17 mouse cellular contexts compared by ENCODE assay signal in the genomic region with DNA sequence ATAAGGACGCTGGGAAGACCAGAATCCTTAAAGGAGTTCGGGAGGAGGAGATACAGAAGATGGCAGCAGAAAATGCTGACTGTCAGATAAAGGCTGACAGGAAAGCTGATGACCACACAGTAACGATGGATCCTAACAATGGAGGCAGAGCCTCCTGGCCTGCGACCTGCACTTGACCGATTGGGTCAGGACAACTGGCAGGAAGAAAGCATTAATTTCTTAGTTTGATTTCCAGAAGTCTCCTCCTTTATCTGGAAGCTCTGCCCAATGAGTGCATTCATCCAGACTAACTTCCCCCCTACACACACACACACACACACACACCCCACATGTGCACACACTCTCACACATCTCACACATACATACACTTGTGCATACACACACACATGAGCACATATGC.
DNase-seq lines count a peak whose midpoint lies in the region; ATAC-seq and TF ChIP-seq lines count a peak whose summit lies in the region.
"Had no signal": no experiment of that assay in that cellular context is flagged by ENCODE, and none has a peak within 500 bp of the region (broad histone marks: within the 10 kb centered on the region; RNA-seq: fewer than 3 reads in every experiment).

No protein-coding gene starts in this region.

- WGBS in heart, embryonic 10.5 days: 38% methylated on average over 5 of the region's 5 CpGs
- 32% methylated on average over 5 of the region's 5 CpGs for WGBS in heart, embryonic 12.5 days
- WGBS in midbrain, embryonic 13.5 days: 22% methylated on average over 5 of the region's 5 CpGs
- WGBS in midbrain, embryonic 15.5 days: 23% methylated on average over 5 of the region's 5 CpGs
- 9% methylated on average over 5 of the region's 5 CpGs for WGBS in liver, embryonic 12.5 days (ENCODE audit: insufficient replicate concordance)
- WGBS in small intestine, adult 2 months: 28% methylated on average over 5 of the region's 5 CpGs
- 38% methylated on average over 5 of the region's 5 CpGs for WGBS in kidney, adult 2 months

- H3K27me3 ChIP-seq in heart, embryonic 10.5 days (ENCODE audit: insufficient read depth, poor library complexity, severe bottlenecking): no peaks in the 10 kb centered on the region
- no peaks in the 10 kb centered on the region for H3K27me3 ChIP-seq in heart, embryonic 12.5 days (replicated peaks)
- H3K27me3 ChIP-seq in midbrain, embryonic 13.5 days: no peaks in the 10 kb centered on the region
- no peaks in the 10 kb centered on the region for H3K27me3 ChIP-seq in midbrain, embryonic 15.5 days (replicated peaks)
- no peaks in the 10 kb centered on the region for H3K27me3 ChIP-seq in liver, embryonic 12.5 days (replicated peaks)
- no peaks in the 10 kb centered on the region for H3K27me3 ChIP-seq in small intestine, adult 2 months (ENCODE audit: control insufficient read depth, insufficient read depth, low read length)
- H3K27me3 ChIP-seq in kidney, adult 2 months (replicated peaks; ENCODE audit: control insufficient read depth, insufficient read depth, low read length): no peaks in the 10 kb centered on the region
- H3K27me3 ChIP-seq: kidney, embryonic 15.5 days; limb, embryonic 13.5 days had no signal

- ATAC-seq in heart, embryonic 12.5 days (ENCODE audit: insufficient number of reproducible peaks, low FRiP score): no peak
- peak; percentile 39 for ATAC-seq in midbrain, embryonic 13.5 days
- ATAC-seq in midbrain, embryonic 15.5 days (replicated peaks): no peak; the same call in 1 of the 2 replicates
- ATAC-seq in liver, embryonic 12.5 days: no peak
- ATAC-seq: forebrain, embryonic 16.5 days; hindbrain, embryonic 16.5 days had no signal

- H3K4me1 ChIP-seq in heart, embryonic 10.5 days: peaks cover 47% of the 10 kb centered on the region
- peaks cover 43% of the 10 kb centered on the region for H3K4me1 ChIP-seq in heart, embryonic 12.5 days (replicated peaks)
- peaks cover 27% of the 10 kb centered on the region for H3K4me1 ChIP-seq in midbrain, embryonic 13.5 days (replicated peaks)
- H3K4me1 ChIP-seq in midbrain, embryonic 15.5 days: peaks cover 8% of the 10 kb centered on the region
- H3K4me1 ChIP-seq in liver, embryonic 12.5 days: peaks cover 31% of the 10 kb centered on the region
- peaks cover 51% of the 10 kb centered on the region; the same call in 1 of the 2 replicates for H3K4me1 ChIP-seq in small intestine, adult 2 months (ENCODE audit: control insufficient read depth, insufficient read depth, insufficient read length, low read length)
- H3K4me1 ChIP-seq in kidney, adult 2 months (ENCODE audit: control insufficient read depth, insufficient read depth, low read length): peaks cover 39% of the 10 kb centered on the region

- no peak overlapping the region for H3K4me3 ChIP-seq in heart, embryonic 10.5 days
- H3K4me3 ChIP-seq in heart, embryonic 12.5 days: no peak overlapping the region
- no peak overlapping the region for H3K4me3 ChIP-seq in midbrain, embryonic 13.5 days (replicated peaks)
- no peak overlapping the region for H3K4me3 ChIP-seq in midbrain, embryonic 15.5 days
- H3K4me3 ChIP-seq in liver, embryonic 12.5 days: no peak overlapping the region; the same call in 1 of the 2 replicates
- no peak overlapping the region for H3K4me3 ChIP-seq in small intestine, adult 2 months (ENCODE audit: low read depth, low read length)
- no peak overlapping the region for H3K4me3 ChIP-seq in kidney, adult 2 months (ENCODE audit: insufficient read depth, low read depth, low read length)
- H3K4me3 ChIP-seq: kidney, embryonic 15.5 days; left cerebral cortex, adult 2 months; limb, embryonic 13.5 days had no signal

- H3K9me3 ChIP-seq in heart, embryonic 10.5 days: no peaks in the 10 kb centered on the region
- no peaks in the 10 kb centered on the region for H3K9me3 ChIP-seq in heart, embryonic 12.5 days (replicated peaks)
- H3K9me3 ChIP-seq in midbrain, embryonic 13.5 days: no peaks in the 10 kb centered on the region
- no peaks in the 10 kb centered on the region for H3K9me3 ChIP-seq in midbrain, embryonic 15.5 days
- no peaks in the 10 kb centered on the region for H3K9me3 ChIP-seq in liver, embryonic 12.5 days (replicated peaks)
- H3K9me3 ChIP-seq: kidney, embryonic 15.5 days; limb, embryonic 13.5 days had no signal

- TF ChIP-seq POLR2A in small intestine, adult 2 months (IDR thresholded peaks at IDR 0.05; ENCODE audit: low read depth, low read length): no peak
- no peak for TF ChIP-seq POLR2A in kidney, adult 2 months (IDR thresholded peaks at IDR 0.05; ENCODE audit: low read depth, low read length)

- no peak overlapping the region for H3K4me2 ChIP-seq in heart, embryonic 12.5 days
- no peak overlapping the region for H3K4me2 ChIP-seq in midbrain, embryonic 13.5 days (replicated peaks)
- no peak overlapping the region for H3K4me2 ChIP-seq in midbrain, embryonic 15.5 days
- H3K4me2 ChIP-seq in liver, embryonic 12.5 days: peak overlapping the region; percentile 19
- H3K4me2 ChIP-seq: kidney, embryonic 15.5 days; limb, embryonic 13.5 days had no signal

- no peak overlapping the region for H3K9ac ChIP-seq in heart, embryonic 12.5 days
- no peak overlapping the region for H3K9ac ChIP-seq in midbrain, embryonic 13.5 days (replicated peaks)
- H3K9ac ChIP-seq in midbrain, embryonic 15.5 days: no peak overlapping the region
- H3K9ac ChIP-seq in liver, embryonic 12.5 days: no peak overlapping the region
- H3K9ac ChIP-seq: kidney, embryonic 15.5 days; limb, embryonic 13.5 days had no signal

- no peak for TF ChIP-seq CTCF in small intestine, adult 2 months (IDR thresholded peaks at IDR 0.05; ENCODE audit: extremely low read depth, insufficient read length, insufficient replicate concordance, low read depth, low read length)
- no peak for TF ChIP-seq CTCF in kidney, adult 2 months (conservative IDR thresholded peaks at IDR 0.05; ENCODE audit: insufficient read depth, insufficient read length, low read depth, low read length)

- H3K27ac ChIP-seq in heart, embryonic 10.5 days: peak overlapping the region; percentile 47; the same call in 1 of the 2 replicates
- no peak overlapping the region; the same call in 1 of the 2 replicates for H3K27ac ChIP-seq in heart, embryonic 12.5 days (ENCODE audit: poor library complexity, severe bottlenecking)
- H3K27ac ChIP-seq in midbrain, embryonic 13.5 days: no peak overlapping the region; the same call in 1 of the 2 replicates
- no peak overlapping the region for H3K27ac ChIP-seq in midbrain, embryonic 15.5 days
- H3K27ac ChIP-seq in liver, embryonic 12.5 days: no peak overlapping the region
- H3K27ac ChIP-seq in small intestine, adult 2 months (ENCODE audit: insufficient read depth, low read depth, low read length): peak overlapping the region; percentile 69
- H3K27ac ChIP-seq in kidney, adult 2 months (ENCODE audit: insufficient read depth, low read depth, low read length): no peak overlapping the region; the same call in 1 of the 2 replicates
- H3K27ac ChIP-seq: left cerebral cortex, adult 2 months; limb, embryonic 13.5 days had no signal

- no peaks in the 10 kb centered on the region for H3K36me3 ChIP-seq in heart, embryonic 10.5 days
- H3K36me3 ChIP-seq in heart, embryonic 12.5 days: no peaks in the 10 kb centered on the region
- H3K36me3 ChIP-seq in midbrain, embryonic 13.5 days: no peaks in the 10 kb centered on the region
- H3K36me3 ChIP-seq in midbrain, embryonic 15.5 days (replicated peaks): no peaks in the 10 kb centered on the region
- H3K36me3 ChIP-seq in liver, embryonic 12.5 days: no peaks in the 10 kb centered on the region
- no peaks in the 10 kb centered on the region for H3K36me3 ChIP-seq in small intestine, adult 2 months (ENCODE audit: control insufficient read depth, insufficient read depth, low read length)
- no peaks in the 10 kb centered on the region for H3K36me3 ChIP-seq in kidney, adult 2 months (ENCODE audit: control insufficient read depth, insufficient read depth, low read length)
- H3K36me3 ChIP-seq: kidney, embryonic 15.5 days; limb, embryonic 13.5 days had no signal

- no peak for DNase-seq in heart, embryonic 10.5 days (ENCODE audit: low spot score)
- DNase-seq in kidney, adult 2 months: no peak
- no peak for DNase-seq in kidney, postnatal 36 days
- DNase-seq: cerebellum, adult 18-20 months; heart, postnatal 14 days; retina, postnatal 1 day; thymus, postnatal 4 days had no signal

Comparison
In these comparisons a context has a peak if more than half of its experiments do, and no peak if none do; other contexts are left out.
1. H3K27ac ChIP-seq: peak in heart, embryonic 10.5 days (single experiment) and small intestine, adult 2 months (single experiment); none in heart, embryonic 12.5 days (single experiment), midbrain, embryonic 13.5 days (single experiment), midbrain, embryonic 15.5 days (single experiment), liver, embryonic 12.5 days (single experiment) and kidney, adult 2 months (single experiment).